Mouse (Mus musculus): ENCODE measurements at regions not wholly inside any gene's neighbourhood (a gene's known extent, or its start where the extent isn't known, plus 50 kb on each side); places are given as distances from the start of the nearest gene placed in this dataset.

DNA sequence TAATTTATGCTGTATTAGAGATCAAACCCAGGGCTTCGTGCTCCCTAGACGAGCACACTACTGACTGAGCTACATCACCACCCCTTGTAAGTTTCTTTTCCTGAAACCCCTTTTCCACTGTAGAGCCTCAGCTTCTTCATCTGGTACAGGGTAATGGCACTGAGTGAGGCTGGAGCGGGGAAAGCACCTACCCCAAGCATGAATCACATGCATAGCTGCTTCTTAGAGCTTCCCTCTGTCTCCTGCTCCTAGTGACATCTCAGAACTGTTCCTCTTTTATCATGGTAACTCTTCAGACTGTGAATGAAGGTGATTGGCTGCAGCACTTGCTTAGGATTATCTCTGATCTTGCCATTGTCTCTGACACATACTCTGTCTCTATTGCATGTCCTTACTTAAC, 182.8 kb downstream of the Icos start:
- no peak overlapping the region for H3K9ac ChIP-seq (replicated peaks)
- H3K4me3 ChIP-seq (ENCODE audit: low read depth, low read length): no peak overlapping the region
- no peak for TF ChIP-seq EP300 (IDR thresholded peaks at IDR 0.05; ENCODE audit: low read depth)
- no peak for TF ChIP-seq CTCF (IDR thresholded peaks at IDR 0.05; ENCODE audit: low read depth)
- WGBS (ENCODE audit: insufficient replicate concordance): 68% methylated on average over 3 of the region's 3 CpGs
- no peaks in the 10 kb centered on the region for H3K4me1 ChIP-seq (ENCODE audit: insufficient read depth)
- H3K27me3 ChIP-seq (ENCODE audit: insufficient read depth, low read length): no peaks in the 10 kb centered on the region
- no peak for ATAC-seq
- H3K4me2 ChIP-seq (ENCODE audit: low read depth, low read length): no peak overlapping the region
- no peak overlapping the region for H3K27ac ChIP-seq (ENCODE audit: low read depth)
- no peaks in the 10 kb centered on the region for H3K36me3 ChIP-seq (replicated peaks; ENCODE audit: insufficient read depth, low read length)
- no peak for DNase-seq
- H3K9me3 ChIP-seq (ENCODE audit: low read length): no peaks in the 10 kb centered on the region

DNA sequence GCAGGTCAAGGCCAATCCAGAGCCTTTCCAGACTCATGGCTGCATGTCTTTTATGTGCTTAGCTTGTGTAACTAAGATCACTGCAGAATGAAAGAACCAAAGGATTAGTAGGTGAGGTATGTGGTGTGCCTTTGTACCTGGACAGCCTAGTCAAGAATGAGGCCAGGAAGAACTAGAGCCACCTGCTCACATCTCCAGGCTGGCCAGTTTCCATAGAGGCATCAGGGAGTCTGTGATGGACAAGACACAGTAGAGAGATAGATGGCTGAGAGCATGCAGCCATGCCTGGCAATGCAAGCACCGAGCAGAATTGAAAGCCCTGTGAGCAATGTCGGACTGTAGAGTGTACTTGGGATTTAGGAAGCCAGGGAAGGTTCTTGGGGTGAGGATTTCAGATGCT, 186.5 kb downstream of the Icos start:
- Histone ChIP-seq H3K27ac (ENCODE audit: low read depth) (no peak overlapping the region), H3K36me3 (replicated peaks; ENCODE audit: insufficient read depth, low read length) (no peaks in the 10 kb centered on the region), H3K4me1 (ENCODE audit: insufficient read depth) (no peaks in the 10 kb centered on the region), H3K4me3 (ENCODE audit: low read depth, low read length) (no peak overlapping the region), H3K27me3 (ENCODE audit: insufficient read depth, low read length) (no peaks in the 10 kb centered on the region), H3K9me3 (ENCODE audit: low read length) (no peaks in the 10 kb centered on the region), H3K4me2 (ENCODE audit: low read depth, low read length) (no peak overlapping the region), H3K9ac (replicated peaks) (no peak overlapping the region)
- DNase-seq (no peak), ATAC-seq (no peak)
- no peak for TF ChIP-seq CTCF (IDR thresholded peaks at IDR 0.05; ENCODE audit: low read depth)
- TF ChIP-seq EP300 (IDR thresholded peaks at IDR 0.05; ENCODE audit: low read depth): no peak
- WGBS (ENCODE audit: insufficient replicate concordance): 68% methylated on average over 2 of the region's 2 CpGs

DNA sequence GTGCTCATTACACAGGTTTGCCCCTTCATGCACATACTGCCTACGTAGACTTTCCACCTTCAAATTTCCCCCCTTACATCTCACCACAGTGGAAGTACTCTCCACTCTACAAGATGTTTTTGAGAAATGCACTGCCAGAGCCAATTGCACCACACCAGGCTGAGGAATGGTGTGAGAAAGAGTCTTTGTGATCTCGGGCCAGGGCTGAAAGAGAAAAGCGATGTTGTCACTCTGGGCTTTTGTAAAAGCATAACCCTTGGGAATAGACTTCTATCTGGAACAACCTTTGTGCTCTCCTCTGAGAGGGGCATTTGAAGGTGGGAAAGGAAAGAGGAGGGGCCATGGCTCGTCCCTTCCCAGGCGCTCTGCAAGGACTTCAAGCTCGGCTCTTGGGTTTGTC, 194.2 kb downstream of the Icos start:
- ATAC-seq: no peak
- 77% methylated on average over 6 of the region's 6 CpGs for WGBS (ENCODE audit: insufficient replicate concordance)
- Histone ChIP-seq H3K4me3 (ENCODE audit: low read depth, low read length) (no peak overlapping the region), H3K36me3 (replicated peaks; ENCODE audit: insufficient read depth, low read length) (no peaks in the 10 kb centered on the region), H3K4me1 (ENCODE audit: insufficient read depth) (no peaks in the 10 kb centered on the region), H3K4me2 (ENCODE audit: low read depth, low read length) (no peak overlapping the region), H3K27me3 (ENCODE audit: insufficient read depth, low read length) (no peaks in the 10 kb centered on the region), H3K27ac (ENCODE audit: low read depth) (no peak overlapping the region), H3K9ac (replicated peaks) (no peak overlapping the region), H3K9me3 (ENCODE audit: low read length) (no peaks in the 10 kb centered on the region)
- TF ChIP-seq CTCF (IDR thresholded peaks at IDR 0.05; ENCODE audit: low read depth): no peak
- DNase-seq: no peak

DNA sequence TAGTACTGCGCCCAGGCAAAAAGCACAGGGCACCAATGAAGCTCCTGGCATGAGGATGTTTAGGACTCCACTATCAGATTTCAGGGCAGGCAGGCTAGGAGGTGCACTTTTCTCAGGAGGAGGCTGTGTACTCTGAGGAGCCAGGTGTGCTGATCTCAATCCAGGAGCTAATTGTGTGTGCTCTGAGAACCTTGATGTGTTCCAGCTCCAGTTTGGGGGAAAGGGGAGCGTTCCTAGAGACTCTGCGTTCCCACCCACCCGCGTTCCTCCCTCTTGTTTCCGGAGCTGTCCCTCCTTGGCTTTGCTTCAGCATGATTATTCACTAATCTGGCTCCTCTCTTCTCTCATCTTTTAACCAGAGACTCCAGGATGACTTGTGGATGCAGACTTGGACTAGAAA, 195.2 kb downstream of the Icos start:
- no peak for TF ChIP-seq CTCF (IDR thresholded peaks at IDR 0.05; ENCODE audit: low read depth)
- no peak for TF ChIP-seq EP300 (IDR thresholded peaks at IDR 0.05; ENCODE audit: low read depth)
- H3K4me3 ChIP-seq (ENCODE audit: low read depth, low read length): no peak overlapping the region
- 71% methylated on average over 6 of the region's 6 CpGs for WGBS (ENCODE audit: insufficient replicate concordance)
- H3K9me3 ChIP-seq (ENCODE audit: low read length): no peaks in the 10 kb centered on the region
- ATAC-seq: no peak
- no peak for DNase-seq
- no peak overlapping the region for H3K9ac ChIP-seq (replicated peaks)
- H3K36me3 ChIP-seq (replicated peaks; ENCODE audit: insufficient read depth, low read length): no peaks in the 10 kb centered on the region
- no peak overlapping the region for H3K27ac ChIP-seq (ENCODE audit: low read depth)
- no peak overlapping the region for H3K4me2 ChIP-seq (ENCODE audit: low read depth, low read length)
- no peaks in the 10 kb centered on the region for H3K27me3 ChIP-seq (ENCODE audit: insufficient read depth, low read length)
- no peaks in the 10 kb centered on the region for H3K4me1 ChIP-seq (ENCODE audit: insufficient read depth)

DNA sequence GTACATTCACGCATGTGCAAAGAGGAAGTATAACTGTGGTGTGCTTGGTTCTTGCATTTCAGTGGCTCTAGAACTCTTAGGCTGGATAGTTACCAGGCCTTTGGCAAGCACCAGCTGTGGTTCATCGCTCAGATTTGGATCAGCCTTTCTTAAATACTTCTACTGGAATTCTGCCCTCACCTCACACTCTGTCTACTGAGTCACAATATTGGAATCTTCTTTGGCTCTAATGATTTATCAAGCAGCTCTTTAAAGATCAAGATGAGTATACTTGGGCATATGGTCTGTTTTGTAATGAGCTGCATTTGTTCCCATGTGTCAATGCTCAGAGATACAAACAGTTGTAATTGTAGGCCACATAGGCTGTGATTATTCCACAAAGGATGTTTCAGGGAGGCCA, 197.5 kb downstream of the Icos start:
- H3K4me1 ChIP-seq (ENCODE audit: insufficient read depth): no peaks in the 10 kb centered on the region
- no peak overlapping the region for H3K4me3 ChIP-seq (ENCODE audit: low read depth, low read length)
- H3K36me3 ChIP-seq (replicated peaks; ENCODE audit: insufficient read depth, low read length): no peaks in the 10 kb centered on the region
- ATAC-seq: no peak
- H3K27me3 ChIP-seq (ENCODE audit: insufficient read depth, low read length): no peaks in the 10 kb centered on the region
- no peak overlapping the region for H3K4me2 ChIP-seq (ENCODE audit: low read depth, low read length)
- no peaks in the 10 kb centered on the region for H3K9me3 ChIP-seq (ENCODE audit: low read length)
- WGBS (ENCODE audit: insufficient replicate concordance): 66% methylated on average over 2 of the region's 2 CpGs
- TF ChIP-seq CTCF (IDR thresholded peaks at IDR 0.05; ENCODE audit: low read depth) (no peak), EP300 (IDR thresholded peaks at IDR 0.05; ENCODE audit: low read depth) (no peak)
- no peak overlapping the region for H3K27ac ChIP-seq (ENCODE audit: low read depth)
- DNase-seq: no peak
- H3K9ac ChIP-seq (replicated peaks): no peak overlapping the region

DNA sequence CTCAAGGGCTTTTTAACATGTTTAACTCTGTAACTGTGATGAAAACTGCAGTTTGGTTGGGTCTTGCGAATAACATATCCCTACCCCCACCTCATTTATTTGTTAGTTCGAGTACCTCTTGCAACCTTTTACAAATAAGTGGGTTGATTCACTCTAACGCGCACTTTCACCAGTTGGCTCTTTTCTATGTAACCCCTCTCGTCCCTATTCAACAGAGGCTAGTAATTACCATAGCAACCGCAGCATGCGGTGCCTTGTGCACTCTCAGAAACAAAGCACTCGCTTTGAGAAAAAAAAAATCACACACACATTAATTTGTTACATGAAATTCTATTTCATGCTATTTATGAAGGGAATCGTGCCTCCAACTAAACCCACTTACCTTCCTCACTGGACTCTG, 201.7 kb downstream of the Icos start:
- TF ChIP-seq EP300 (IDR thresholded peaks at IDR 0.05; ENCODE audit: low read depth): no peak
- TF ChIP-seq CTCF (IDR thresholded peaks at IDR 0.05; ENCODE audit: low read depth): no peak
- Histone ChIP-seq H3K9me3 (ENCODE audit: low read length) (no peaks in the 10 kb centered on the region), H3K4me2 (ENCODE audit: low read depth, low read length) (no peak overlapping the region), H3K36me3 (replicated peaks; ENCODE audit: insufficient read depth, low read length) (no peaks in the 10 kb centered on the region), H3K4me3 (ENCODE audit: low read depth, low read length) (no peak overlapping the region), H3K27ac (ENCODE audit: low read depth) (no peak overlapping the region), H3K9ac (replicated peaks) (no peak overlapping the region), H3K27me3 (ENCODE audit: insufficient read depth, low read length) (no peaks in the 10 kb centered on the region), H3K4me1 (ENCODE audit: insufficient read depth) (no peaks in the 10 kb centered on the region)
- ATAC-seq: no peak
- DNase-seq: no peak
- WGBS (ENCODE audit: insufficient replicate concordance): 77% methylated on average over 9 of the region's 9 CpGs
